Mouse (Mus musculus): ENCODE measurements around the gene Nrcam.

Gene Nrcam

DNA sequence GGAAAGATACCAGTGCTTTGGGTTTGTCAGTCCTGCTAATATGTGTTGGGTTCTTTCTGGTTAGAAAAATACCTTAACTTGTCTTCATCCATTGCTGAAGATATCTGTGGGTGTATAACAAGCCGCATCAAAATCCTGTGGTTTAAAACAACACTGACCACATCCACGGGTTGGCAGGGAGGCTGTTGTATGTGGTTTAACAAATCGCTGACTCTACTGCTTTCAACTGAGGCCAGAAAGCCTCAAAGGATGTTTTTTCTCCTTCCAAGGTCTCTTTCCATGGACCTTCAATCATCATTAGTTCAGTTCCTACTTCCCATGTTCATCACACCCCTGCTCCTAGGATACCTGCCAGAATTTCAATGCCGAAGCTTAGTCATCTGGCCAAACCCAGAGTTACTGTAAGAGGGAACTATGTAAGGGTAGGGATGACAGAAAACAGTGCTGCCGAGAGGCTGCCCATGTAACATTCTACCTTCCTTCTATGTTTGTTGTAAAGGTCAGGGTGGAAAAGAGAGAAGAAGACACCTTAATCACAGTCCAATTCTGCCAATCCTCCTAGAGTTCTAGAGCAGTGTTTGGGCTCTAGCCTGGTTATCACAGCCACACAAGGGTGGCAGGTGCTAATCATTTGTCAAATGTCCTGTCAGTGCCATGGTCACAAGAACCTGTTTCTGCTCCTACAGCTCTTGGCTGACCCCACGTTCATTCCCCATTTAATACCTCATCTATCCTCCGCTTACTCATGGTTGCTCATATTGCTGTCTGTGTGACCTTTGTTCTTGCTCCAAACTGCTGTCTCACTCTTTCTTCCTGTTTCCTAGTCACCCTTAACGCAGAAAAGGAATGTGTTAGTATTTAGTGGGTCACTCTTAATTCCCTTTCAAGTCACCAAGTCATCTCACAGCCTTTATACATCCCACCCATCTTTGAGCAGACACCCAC is 196.2 kb downstream of the Nrcam start:
- DNase-seq = no peak

GRCm38 (mm10) chr12:44528391-44529016 is 199.8 kb downstream of the Nrcam start:
- no peak for DNase-seq

GRCm38 (mm10) chr12:44532337-44533113 is 203.8 kb downstream of the Nrcam start:
- DNase-seq = no peak

DNA sequence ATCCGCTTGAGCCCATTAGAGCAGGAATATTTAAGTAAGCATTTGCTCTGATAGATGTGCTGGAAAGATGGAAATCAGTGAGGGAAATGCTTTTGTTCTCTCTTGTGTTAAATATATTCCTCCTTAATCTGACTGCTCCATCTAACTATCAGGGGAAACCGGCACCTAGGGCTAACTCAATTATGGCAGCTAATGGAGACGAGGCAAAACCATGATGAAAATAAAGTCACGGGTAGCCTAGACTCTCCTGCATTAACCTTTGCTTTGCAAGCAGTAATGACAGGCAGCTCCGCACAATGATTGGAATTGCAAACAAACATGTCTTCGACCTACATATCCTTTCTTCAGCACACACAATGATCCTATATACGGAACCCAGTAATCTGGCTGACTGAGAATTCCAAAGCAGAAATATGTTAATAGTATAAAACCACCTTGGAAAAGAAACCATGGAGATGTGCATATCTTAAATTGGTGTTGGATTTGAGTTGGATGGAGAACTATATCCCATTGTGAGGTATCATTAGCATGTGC is 205.5 kb downstream of the Nrcam start:
- no peak for DNase-seq

GRCm38 (mm10) chr12:44535623-44536022 is 206.9 kb downstream of the Nrcam start:
- no peak for DNase-seq

DNA sequence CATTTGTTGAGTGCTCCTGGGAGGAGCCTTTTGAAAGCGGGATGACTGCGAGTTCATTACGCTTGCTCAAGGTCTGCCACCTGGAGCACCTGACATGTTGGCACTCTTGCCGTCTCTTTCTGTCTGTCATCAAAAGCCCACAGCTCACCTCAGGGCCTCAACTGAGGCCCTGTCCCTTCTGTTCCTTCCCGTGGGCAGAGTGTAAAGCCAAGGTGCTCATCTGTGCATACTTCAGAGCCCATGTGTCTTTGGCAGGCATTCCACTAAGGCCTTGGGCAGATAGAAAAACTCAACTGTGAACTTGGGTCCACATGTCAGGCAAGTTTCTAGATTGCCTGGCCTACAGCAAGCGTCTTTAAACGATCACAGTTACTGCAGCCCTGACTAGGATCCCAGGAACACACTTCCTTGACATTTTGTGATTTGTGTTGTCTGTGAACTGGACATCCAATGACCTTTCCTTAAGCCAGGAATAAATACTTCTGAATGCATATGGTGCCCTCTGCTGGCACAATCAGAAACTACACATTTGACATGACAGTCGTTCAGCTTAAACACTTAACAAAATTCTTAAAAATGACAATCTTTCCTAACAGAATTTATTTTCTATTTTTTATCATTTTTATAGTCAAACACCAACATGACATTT is 219.2 kb downstream of the Nrcam start:
- peak in 1 of 2 experiments; percentile 37 for DNase-seq

DNA sequence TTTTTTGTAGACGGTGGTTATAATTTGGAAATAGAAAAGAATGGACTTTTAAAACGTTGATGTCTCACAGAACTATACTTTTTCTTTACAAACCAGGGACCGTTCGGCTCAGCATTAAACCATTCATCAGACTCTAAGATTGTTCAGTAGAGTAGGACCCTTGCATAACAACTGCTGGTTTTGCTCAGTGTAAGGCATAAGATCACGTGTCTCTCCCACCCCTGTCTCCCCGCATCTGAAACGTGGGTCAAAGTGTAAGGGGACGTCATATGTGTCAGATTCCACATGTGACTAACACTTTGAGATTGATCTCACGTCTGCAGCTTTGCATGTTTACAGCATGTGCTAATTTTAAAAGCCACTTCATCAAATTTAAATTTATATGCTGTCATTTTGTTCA is 219.8 kb downstream of the Nrcam start:
- DNase-seq = no peak

DNA sequence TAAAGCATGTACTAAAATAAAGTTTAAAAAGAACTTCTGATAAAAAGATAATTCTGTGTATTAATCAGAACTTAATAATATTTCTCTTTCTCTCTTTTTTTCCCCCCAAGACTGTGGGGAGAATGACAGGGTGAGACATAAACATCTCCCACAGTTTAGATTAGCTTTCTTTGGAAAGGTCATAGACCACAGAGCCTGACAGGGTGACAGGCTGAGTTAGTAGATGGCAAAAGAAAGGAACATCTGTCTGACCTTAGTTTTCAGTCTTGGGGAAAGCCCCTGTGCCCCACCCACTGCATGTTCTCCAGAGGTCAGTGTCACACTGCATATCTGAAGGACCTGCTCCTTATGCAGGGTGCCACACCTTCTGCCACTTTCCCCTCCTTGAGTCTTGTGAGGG is 222.9 kb downstream of the Nrcam start:
- no peak for DNase-seq

DNA sequence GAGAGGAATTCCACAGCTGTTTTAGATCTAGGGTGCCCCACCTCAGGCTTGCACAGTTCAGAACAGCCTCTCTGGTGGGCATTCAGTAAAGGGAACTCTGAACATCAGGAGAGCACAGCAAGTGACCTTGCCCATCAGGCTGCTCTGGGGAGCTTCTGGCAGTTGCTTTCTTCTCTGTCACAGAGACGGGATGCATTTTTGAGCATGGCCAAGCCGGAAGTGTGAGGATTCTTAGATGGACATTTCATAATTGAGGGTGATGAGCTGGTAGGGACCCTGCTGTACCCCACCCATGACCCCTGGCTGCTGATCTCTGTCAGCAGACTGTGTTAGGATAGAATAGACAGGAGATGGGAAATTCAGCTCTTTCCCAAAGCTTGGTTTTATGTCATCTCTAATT is 225.4 kb downstream of the Nrcam start:
- no peak for DNase-seq

DNA sequence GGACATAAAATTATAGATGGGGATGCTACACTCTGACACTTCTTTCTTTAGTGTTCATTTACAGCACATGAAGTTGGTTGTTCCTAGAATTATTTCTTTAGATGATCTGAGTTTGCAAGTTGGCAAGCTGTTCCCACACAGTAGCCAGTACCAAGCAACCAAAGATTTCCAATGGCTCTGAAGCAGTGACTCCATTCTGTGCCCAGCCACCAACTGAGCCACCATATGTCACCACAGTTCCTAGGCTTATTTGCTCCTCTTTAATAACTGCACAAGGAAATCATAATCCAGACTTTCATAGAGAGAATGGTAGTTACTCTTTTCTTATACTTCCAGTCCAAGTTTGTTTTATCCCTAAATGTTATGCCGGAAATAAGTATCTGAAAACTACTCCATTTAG is 226.1 kb downstream of the Nrcam start:
- no peak for DNase-seq

DNA sequence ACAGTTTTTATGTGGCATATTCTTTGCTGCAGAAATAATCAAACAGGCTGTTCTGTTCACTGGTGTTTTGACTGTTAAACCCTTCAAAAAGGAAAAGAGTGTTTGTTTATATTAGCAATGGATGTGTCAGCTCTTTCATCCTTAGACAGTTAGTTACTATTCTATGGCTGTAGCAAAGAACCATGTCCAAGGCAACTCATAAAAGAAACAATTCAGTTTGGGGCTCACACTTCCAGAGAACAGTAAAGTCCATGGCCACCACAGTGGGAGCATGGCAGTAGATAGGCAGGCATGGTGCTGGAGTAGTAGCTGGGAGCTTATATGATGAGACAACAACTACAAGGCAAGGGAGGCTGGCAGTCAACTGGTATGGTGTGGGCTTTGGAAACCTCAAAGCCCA is 231.3 kb downstream of the Nrcam start:
- DNase-seq = no peak

DNA sequence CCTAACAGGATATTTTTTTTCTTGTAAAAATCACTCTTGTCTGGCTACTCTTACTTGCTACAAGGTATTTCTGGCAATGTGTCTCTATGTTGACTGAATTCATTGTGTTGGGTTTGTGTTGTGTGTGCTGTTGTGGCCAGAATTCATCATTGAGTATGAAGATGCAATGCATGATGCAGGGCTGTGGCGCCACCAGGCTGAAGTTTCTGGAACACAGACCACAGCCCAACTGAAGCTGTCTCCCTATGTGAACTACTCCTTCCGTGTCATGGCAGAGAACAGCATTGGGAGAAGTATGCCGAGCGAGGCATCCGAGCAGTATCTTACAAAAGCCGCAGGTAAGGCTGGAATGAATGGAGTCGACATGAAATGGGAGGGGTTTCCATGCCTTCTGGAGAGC is 241.4 kb downstream of the Nrcam start:
- DNase-seq = no peak

DNA sequence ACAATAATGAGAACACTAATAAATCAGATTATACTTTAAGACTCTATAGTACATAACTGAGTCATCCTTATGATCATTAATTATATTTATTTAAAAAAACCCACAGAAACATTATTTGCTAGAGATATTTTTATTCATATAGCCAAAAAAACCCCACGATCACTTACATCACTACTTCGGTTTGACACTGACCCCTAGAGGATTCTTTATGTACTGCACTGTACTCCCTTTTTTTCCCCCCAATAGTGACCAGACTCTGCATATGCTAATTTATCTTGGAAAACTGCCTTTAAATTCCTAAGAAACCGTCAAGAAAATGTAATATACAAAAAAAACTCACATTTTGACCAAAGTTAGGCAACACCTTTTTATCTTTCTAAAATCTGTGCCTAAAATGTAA is 244.0 kb downstream of the Nrcam start:
- no peak for DNase-seq

GRCm38 (mm10) chr12:44574167-44574566 is 245.5 kb downstream of the Nrcam start:
- DNase-seq = no peak

GRCm38 (mm10) chr12:44601410-44602149 is 272.9 kb downstream of the Nrcam start:
- DNase-seq = peak in 1 of 2 experiments; percentile 35

DNA sequence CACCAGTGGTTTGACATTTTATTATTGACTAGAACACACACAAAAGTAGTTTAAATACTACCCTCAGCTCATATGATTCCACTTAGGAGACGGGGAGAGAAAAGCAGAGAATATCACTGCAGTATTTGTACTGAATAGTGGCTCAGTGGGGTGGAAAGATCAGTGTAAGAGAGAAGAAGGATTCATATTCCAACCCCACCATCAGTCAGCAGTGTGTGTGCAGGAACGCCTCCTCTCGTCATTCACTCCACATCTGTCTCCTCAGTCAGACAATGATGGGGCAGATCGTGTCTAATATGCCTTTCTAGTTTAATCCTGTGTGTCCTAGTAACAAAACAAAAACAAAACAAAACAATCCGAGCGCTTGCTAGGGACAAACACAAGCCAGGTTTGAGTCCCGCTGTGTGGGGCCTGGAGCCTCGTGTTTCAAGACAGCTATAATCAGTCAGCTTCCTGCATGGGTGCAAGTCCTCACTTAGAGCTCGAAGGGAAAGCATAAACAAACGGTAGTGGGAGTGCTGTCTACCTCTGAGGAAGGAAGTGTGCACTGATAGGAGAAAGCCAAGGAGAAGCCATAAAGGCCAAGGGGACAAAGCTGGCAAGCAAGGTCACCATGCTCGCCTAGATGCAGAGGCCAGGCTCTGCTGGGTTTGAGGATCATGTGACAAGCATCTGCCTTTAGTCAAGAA is 273.7 kb downstream of the Nrcam start:
- DNase-seq = no peak

DNA sequence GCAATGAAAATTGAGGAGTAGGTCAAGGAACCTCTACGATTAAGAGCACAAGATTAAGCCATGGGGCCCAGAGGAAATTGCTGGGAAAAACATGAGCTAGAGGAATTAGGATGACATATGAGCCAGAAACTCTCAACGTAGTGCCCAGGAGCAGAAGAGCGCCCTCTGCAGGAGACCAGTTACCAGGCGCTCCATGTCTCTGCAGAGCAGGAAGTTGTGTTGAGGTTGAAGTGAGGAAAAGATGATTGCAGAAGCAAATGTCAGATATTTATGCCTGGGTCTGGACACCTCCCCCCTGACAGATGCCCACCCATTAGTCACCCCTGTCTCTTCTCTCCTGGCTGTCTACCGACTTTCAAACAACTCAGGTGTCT is 274.3 kb downstream of the Nrcam start:
- DNase-seq = no peak

- DNase-seq = no peak
These were observed 288.3 kb downstream of the Nrcam start for GRCm38 (mm10) chr12:44617001-44617421.

- DNase-seq = no peak
These were observed 288.8 kb downstream of the Nrcam start for GRCm38 (mm10) chr12:44617488-44617887.

- DNase-seq = no peak
These were observed 310.7 kb downstream of the Nrcam start for GRCm38 (mm10) chr12:44639341-44639921.

- no peak for DNase-seq
These were observed 311.9 kb downstream of the Nrcam start for GRCm38 (mm10) chr12:44640579-44640978.

All from spleen, adult 18-20 months (tissue).